Mouse (Mus musculus) T-helper 17 cell (primary cell): ENCODE measurements around the gene Lsm4.

Experiments used
- in situ Hi-C, 2 experiments: fragments of 300-600 bp; cut with MboI, MseI; formaldehyde crosslinking; loops; 1 replicate in 1 of 2; 2 replicates in 1 of 2; pipeline ENCODE4 v1.15.1; 2025; ENCODE audit warnings: high pct_unique_total_duplicates in 2 of 2

Gene Lsm4

GRCm38 (mm10) chr8:70675336-70675735 is 2.3 kb downstream of the Lsm4 start:
- in situ Hi-C loops, result no loop called here

GRCm38 (mm10) chr8:70677451-70678080 is 4.5 kb downstream of the Lsm4 start:
- in situ Hi-C loops, result no loop called here

DNA sequence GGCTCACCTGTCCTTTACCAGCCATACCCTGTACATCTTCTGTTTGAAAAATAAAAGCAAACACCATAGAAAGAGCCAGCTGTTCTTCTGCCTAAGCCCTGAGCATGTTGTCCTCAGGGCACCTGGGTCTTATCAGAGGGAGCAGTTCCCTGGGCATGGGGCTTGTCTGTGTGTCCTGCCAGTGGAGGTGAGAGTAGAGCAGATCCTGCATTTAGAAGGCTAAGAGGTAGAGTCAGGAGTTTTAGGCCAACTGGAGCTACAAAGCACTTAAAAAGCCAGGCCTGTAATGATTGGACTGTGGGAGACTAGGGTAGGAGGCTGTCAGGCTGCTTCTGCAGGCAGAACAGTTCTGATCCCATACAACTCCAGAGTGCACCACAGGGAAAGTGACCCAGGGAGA is 5.6 kb downstream of the Lsm4 start:
- in situ Hi-C loops, result no loop called here

GRCm38 (mm10) chr8:70679404-70679803 is 6.4 kb downstream of the Lsm4 start:
- in situ Hi-C loops, result no loop called here

GRCm38 (mm10) chr8:70680039-70680438 is 7.0 kb downstream of the Lsm4 start:
- in situ Hi-C loops, result no loop called here

DNA sequence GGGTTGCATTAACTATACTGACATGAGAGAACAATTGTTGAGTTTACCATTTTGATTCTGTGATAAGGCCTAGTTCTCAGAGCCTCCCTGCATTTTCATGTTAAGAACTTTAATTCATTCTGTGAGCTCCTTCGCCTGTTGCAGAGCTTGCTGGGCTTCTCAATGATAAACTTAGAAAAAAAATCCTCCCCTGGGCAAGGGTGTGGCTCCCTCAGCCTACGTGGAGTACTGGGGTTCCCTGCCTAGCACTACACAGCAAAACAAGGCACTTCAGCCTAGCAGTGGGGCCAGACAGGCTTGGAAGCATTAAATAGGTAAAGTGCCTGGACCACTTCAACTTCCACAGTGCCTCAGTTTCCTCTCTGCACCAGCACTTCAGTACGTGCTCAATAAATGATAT is 8.4 kb downstream of the Lsm4 start:
- in situ Hi-C loops, result no loop called here

DNA sequence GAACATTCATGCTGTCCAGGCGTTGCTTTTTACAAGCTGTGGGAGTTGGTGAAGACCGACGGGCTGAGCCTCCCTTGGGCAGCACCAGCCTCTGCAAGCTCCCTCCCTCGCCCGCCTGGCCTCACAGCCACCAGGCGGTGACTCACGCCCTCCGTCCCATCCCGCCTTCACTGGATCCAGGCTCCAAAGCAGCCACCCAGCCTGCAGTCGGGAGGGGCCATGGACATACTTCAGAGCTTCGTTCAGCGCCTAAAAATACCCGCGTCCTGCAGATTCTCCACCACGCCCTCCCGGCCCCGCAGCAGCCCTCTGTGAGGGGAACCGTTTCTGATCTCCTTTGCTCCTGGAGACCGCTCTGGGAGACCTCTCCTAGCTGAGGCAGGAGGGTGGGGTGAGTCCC is 9.1 kb downstream of the Lsm4 start:
- in situ Hi-C loops, result no loop called here

GRCm38 (mm10) chr8:70682692-70683091 is 9.6 kb downstream of the Lsm4 start:
- in situ Hi-C loops, result no loop called here

- in situ Hi-C loops, result no loop called here
Observed at GRCm38 (mm10) chr8:70684291-70684690, 11.2 kb downstream of the Lsm4 start.

DNA sequence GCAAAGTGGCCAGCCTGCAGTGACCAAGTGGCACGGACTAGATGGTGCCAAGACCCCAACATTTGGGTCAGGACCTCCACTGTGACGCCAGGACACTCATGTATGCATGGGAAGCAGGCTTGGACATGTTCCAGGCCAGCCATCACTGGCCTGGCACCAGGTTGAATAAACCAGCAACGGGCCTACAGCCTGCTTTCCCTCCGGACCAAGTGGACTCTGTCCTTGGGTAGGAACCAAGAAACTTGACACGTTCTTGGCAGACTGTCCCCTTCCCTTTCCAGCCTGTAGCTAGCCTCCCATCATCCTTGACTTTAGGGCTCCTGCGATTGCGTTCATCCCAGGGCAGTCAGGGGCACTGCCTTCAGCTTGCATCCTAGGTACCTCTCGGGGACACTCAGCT is 14.5 kb downstream of the Lsm4 start:
- in situ Hi-C loops, result no loop called here

GRCm38 (mm10) chr8:70688136-70688535 is 15.1 kb downstream of the Lsm4 start:
- in situ Hi-C loops, result no loop called here

DNA sequence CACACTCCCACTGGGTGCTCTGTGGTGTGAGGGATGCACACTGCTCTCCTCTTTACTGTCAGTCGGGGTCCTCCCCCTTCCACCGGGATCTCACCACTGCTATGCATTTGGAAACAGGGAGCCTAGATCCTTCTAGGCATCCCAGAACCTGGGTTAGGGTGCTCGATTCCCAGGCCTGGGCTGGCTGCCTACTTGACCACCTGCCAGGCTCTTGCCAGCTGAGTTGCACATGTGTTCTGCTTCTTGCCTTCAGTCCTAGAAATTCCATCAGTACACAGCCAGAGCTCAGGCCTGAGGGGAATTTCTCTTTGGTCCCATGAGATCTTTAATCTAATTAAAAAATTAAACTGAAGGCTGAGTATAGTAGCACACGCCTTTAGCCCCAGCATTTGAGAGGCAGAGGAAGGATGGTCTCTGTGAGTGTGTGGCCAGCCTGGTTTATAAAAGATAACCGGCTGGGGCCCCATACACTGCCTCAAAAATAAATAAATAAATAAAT is 16.9 kb downstream of the Lsm4 start:
- in situ Hi-C loops, result no loop called here

GRCm38 (mm10) chr8:70691230-70691629 is 18.2 kb downstream of the Lsm4 start:
- in situ Hi-C loops, result no loop called here

- in situ Hi-C loops, result no loop called here
Observed at GRCm38 (mm10) chr8:70691727-70692231, 18.7 kb downstream of the Lsm4 start.

GRCm38 (mm10) chr8:70693636-70694035 is 20.6 kb downstream of the Lsm4 start:
- in situ Hi-C loops, result no loop called here

- in situ Hi-C loops, result loop anchor here in 1 of 2 experiments (5.0 kb wide), 1 partner anchor 83 kb away; no protein-coding TSS in a partner anchor
Observed at GRCm38 (mm10) chr8:70695318-70696018, 22.4 kb downstream of the Lsm4 start.

DNA sequence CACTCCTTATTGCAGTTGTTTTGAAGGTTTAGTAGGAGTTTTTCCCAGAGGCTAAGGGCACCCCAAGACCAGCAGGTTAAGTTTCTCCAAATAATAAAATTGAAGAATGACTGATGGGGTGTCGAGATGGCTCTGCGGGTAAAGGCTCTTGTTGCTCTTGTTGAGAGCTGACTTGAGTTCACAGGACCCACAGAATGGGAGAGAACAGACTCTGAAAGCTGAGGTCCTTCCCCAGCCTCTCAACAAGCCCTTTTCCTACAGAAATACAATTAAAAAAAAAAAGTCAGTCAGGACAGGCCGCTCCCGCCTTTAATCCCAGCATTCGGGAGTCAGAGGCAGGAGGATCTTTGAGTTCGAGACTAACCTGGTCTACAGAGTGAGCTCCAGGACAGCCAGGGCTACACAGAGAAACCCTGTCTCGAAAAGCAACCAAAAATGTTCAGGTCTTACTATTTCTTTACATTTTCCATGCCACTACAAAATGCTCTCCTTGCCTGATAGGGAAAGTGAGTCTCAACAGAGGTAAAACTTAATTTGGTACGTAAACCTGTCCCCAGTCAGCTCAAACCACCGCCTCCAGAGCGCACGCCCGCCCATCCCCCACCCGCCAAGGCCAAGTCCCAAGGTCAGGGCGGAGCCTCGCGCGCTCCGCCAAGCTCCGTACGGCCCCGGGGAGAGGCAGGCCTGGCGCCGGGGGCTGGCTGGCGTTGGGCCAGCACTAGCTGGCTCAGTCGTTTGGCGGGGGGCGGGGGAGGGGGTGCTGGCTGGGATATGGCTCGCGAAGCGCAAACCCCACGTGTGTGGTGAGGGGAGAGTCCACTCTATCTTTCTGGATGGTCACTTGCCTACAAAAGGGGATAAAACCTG is 23.2 kb downstream of the Lsm4 start:
- in situ Hi-C loops, result loop anchor here in 1 of 2 experiments (5.0 kb wide), 1 partner anchor 84 kb away; no protein-coding TSS in a partner anchor

DNA sequence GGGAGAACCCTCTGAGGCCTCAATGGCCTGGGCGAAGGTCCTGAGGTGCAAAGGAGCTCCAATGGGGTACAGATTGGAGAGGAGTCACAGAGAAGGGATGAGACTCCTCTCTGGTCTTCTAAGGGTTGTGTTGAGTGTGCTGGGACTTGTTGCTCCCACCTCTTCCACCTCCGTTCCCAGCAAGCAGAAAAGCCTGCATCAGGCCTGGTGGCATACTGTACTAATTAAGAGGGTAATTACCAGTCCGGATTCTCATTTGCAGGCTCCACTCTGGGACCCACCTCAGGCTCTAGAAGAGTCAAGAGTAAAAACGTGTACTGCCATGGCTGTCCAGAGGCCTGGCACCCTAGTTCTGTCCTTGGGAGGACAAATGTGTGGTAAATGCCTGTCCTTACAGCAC is 23.9 kb downstream of the Lsm4 start:
- in situ Hi-C loops, result loop anchor here in 1 of 2 experiments (5.0 kb wide), 1 partner anchor 85 kb away; no protein-coding TSS in a partner anchor

DNA sequence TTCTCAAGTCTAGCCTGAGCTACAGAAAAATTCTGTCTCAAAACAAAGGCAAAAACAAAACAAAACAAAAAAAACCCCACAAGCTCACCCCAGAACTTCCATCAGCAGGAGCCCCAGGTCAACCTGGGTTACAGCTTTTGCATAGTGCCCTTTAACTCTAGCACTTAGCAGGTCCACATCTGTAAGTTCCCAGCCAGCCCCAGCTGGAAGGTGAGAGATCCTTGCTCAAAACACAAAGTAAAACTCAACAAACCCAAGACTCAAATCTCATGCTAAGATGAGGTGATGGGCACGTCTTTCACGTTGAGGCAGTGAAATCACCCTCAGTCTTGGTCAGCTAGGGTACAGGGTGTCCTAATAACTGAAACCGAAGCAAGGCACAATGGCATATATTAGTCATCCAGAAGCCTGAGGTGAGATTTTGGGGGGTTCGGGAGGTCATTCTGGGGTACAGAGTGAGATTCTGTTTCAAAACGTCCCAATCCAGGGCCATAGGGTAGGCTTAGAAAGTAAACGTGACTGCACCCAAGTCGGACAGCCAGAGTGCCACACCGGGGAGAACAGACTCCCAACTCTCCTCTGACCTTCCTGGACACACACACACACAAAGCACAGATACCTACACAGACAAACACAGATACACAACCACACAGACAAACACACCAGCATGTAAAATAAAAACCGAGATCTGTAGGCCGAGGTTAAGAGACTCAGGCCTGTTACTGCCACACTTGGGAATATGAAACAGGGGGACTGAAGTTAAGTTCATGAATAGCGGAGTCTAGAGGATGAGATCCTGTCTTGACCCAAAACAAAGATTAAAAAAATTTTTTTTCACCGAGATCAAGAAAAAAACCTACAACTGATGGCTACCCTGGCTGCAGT is 24.6 kb downstream of the Lsm4 start:
- in situ Hi-C loops, result loop anchor here in 1 of 2 experiments (5.0 kb wide), 1 partner anchor 85 kb away; no protein-coding TSS in a partner anchor

DNA sequence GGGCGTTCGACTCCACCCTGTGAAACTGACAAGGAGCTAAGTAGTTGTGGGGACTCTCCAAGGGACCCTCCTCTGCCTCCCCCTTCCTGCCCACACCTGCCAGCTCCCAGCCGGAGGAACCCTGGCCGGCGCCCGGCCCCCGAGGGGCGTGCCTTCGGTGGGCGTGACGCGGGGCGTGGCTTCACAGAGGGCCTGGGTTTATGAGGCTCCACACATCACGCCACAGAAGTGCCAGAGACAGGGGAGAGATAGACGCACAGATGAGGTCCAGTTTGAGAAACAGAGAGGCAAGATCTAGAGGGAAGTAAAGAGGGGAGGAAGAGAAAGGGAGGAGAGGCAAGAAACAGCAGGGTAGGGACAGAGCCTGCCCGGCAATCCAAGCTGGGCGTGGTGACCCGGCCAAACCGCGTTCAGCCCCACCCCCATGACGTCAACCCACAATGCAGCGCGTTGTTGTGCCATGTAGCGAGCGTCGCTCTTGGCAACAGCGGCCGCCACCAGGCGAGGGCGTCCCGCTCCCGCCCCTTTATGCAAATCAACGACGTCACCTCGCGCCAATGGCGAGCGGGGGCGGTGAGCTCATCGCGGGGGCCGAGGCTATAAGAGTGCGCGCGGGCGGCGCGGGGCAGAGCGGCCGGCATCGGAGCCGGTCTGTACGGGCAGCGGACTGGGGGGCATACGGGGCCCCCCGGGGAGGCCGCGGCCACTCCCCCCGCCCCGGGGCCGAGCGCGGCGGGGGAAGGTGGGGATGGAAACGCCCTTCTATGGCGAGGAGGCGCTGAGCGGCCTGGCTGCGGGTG is 25.5 kb downstream of the Lsm4 start, which contains the start of gene Jund:
Gene Jund (plus strand): TSS at position 640 of the 800 bp plus-strand sequence.
- in situ Hi-C loops, result loop anchor here in 1 of 2 experiments (5.0 kb wide), 1 partner anchor 86 kb away; no protein-coding TSS in a partner anchor
